Mouse (Mus musculus): Measurements from ENCODE around the gene C330007P06Rik.

DNA sequence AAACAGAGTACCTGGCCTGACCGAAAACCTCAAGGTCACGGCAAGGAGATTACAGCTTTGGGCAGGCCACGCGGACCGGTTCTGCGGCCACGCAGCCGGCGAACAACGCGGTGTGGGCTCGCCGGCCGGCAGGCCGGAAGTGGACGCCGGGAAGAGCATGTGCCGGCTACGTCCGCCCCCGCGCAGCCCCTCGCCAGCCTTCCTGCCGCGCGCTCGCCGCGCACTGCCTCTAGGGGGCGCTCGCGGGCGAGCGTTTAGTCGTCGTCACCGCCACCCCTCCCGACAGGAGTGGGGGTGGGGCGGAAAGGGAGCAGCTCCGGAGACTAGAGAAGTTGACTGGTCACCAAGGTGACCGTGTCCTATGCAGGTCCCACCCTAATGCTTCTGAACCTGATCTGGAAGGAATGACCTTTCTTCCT, 77.7 kb downstream of the C330007P06Rik start:
- TF ChIP-seq CTCF (IDR thresholded peaks at IDR 0.05; ENCODE audit: low read depth) (peak; percentile 87), EP300 (IDR thresholded peaks at IDR 0.05; ENCODE audit: low read depth) (no peak)

All from liver, postnatal 0 days (tissue).